Mouse (Mus musculus) embryonic facial prominence, embryonic 15.5 days (tissue): ENCODE measurements around the gene Megf6. TPM values are rescaled to one million over a fixed set of nuclear protein-coding genes. Genes with fewer than 3 reads are reported as not detected.

Source experiments
- ATAC-seq: fragments of 200-750 bp; cut with Nextera tagmentation; 2 replicates; pipeline ENCODE4 v1.8.0; 2017; ENCODE audit warnings: low read depth, moderate TSS enrichment; ENCODE audit not compliant: insufficient number of reproducible peaks, low FRiP score, low TSS enrichment
- H3K27ac ChIP-seq: fragments of 300-500 bp; sonication (generic); replicated peaks from 2 replicates; pipeline ENCODE4 v1.5.1; 2015; ENCODE audit warnings: mild to moderate bottlenecking, inconsistent platforms
- H3K27me3 ChIP-seq: fragments of 300-500 bp; sonication (generic); 2 replicates; pipeline ENCODE4 v1.6.1; 2015; ENCODE audit warnings: inconsistent platforms
- H3K36me3 ChIP-seq: fragments of 300-500 bp; sonication (generic); 2 replicates; pipeline ENCODE4 v1.6.1; 2015; ENCODE audit warnings: mild to moderate bottlenecking, inconsistent platforms
- H3K4me1 ChIP-seq: fragments of 300-500 bp; sonication (generic); 2 replicates; pipeline ENCODE4 v1.6.1; 2015; ENCODE audit warnings: inconsistent platforms
- H3K4me2 ChIP-seq: fragments of 300-500 bp; sonication (generic); replicated peaks from 2 replicates; pipeline ENCODE4 v1.6.1; 2015; ENCODE audit warnings: mild to moderate bottlenecking, inconsistent platforms
- H3K4me3 ChIP-seq: fragments of 300-500 bp; sonication (generic); replicated peaks from 2 replicates; pipeline ENCODE4 v1.5.1; 2015; ENCODE audit warnings: mild to moderate bottlenecking, inconsistent platforms
- H3K9ac ChIP-seq: fragments of 300-500 bp; sonication (generic); 2 replicates; pipeline ENCODE4 v1.6.1; 2015; ENCODE audit warnings: inconsistent platforms
- H3K9me3 ChIP-seq: fragments of 300-500 bp; sonication (generic); replicated peaks from 2 replicates; pipeline ENCODE4 v1.6.1; 2016; ENCODE audit warnings: inconsistent platforms
- WGBS: fragments of 180-500 bp; shearing (Covaris S2); methylation state at CpG from one replicate; pipeline ENCODE4 v1.1.7; 2015; 5-methylcytosine and 5-hydroxymethylcytosine counted together
- polyA plus RNA-seq: library from polyadenylated mRNA; unstranded; fragments of >200 nt; fragmentation: Nextera tagmentation; extraction: Ambion mirVana; gene quantifications from 2 replicates; pipeline ENCODE4 v1.2.1, GENCODE M21; 2015

The Megf6 gene
- 146 and 154 TPM in 2 replicates for polyA plus RNA-seq

DNA sequence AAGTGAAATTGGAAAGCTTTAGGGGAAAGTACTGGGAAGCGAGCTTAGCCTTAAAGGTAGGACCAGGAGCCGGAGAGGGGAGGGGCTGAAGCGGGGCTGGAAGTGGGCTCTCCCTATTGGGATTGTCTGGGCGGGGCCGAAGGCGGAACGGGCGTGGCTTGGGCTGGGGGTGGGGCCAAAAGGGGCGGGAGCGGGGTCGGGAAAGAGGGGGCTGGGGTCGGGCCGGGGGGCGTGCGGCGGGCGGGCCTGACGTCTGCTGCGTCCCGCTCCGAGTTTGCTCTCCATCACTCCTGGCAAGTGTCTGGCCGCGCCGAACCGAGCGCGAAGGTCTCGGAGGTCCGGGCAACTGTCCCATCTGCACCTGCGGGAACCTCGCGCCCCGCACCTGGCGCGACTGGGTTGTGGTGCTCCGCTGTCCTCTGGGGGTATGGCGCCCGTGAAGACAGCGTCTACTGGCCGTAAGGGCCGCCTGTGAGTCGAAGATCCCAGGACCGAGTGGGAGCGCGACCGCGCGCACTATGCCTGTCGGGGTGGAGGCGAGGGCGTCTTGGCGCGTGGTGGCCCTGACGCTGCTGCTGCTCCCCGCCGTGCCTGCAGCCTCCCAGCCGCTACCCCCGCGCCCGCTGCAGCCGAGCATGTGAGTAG lies at the start of gene Megf6:
Gene Megf6 (plus strand): TSS at position 225 of the 645 bp plus-strand sequence.
- Histone ChIP-seq H3K36me3 (no peaks in the 10 kb centered on the region), H3K4me3 (peak within 1 kb of the TSS; percentile 67), H3K9me3 (no peaks in the 10 kb centered on the region), H3K27ac (peak within 1 kb of the TSS; percentile 44), H3K4me1 (peaks cover 46% of the 10 kb centered on the region), H3K27me3 (peaks cover 19% of the 10 kb centered on the region), H3K9ac (peak within 1 kb of the TSS; percentile 39), H3K4me2 (peak within 1 kb of the TSS; percentile 98)
- under 1% methylated on average over 56 of the region's 61 CpGs for WGBS
- ATAC-seq, result peak; percentile 83

- H3K4me3 ChIP-seq, result no peak overlapping the region
- no peaks in the 10 kb centered on the region for H3K9me3 ChIP-seq
- ATAC-seq, result no peak
- no peaks in the 10 kb centered on the region for H3K36me3 ChIP-seq
- 73% methylated on average over 11 of the region's 11 CpGs for WGBS
- no peak overlapping the region for H3K4me2 ChIP-seq
- no peaks in the 10 kb centered on the region for H3K4me1 ChIP-seq
- H3K27me3 ChIP-seq, result no peaks in the 10 kb centered on the region
- no peak overlapping the region for H3K27ac ChIP-seq
- no peak overlapping the region for H3K9ac ChIP-seq
Observed at GRCm38 (mm10) chr4:154121800-154122199, 48.7 kb upstream of the Megf6 start.

- Histone ChIP-seq H3K4me3 (no peak overlapping the region), H3K36me3 (no peaks in the 10 kb centered on the region), H3K27me3 (no peaks in the 10 kb centered on the region; the same call in 1 of the 2 replicates), H3K4me2 (no peak overlapping the region), H3K4me1 (no peaks in the 10 kb centered on the region), H3K9ac (no peak overlapping the region), H3K9me3 (no peaks in the 10 kb centered on the region), H3K27ac (no peak overlapping the region)
- WGBS, result 68% methylated on average over 7 of the region's 7 CpGs
- peak; percentile 49; the same call in 1 of the 2 replicates for ATAC-seq
Observed at GRCm38 (mm10) chr4:154122374-154122773, 48.2 kb upstream of the Megf6 start.

GRCm38 (mm10) chr4:154123553-154123952 lies 47.0 kb upstream of the Megf6 start:
- H3K4me3 ChIP-seq, result no peak overlapping the region
- no peaks in the 10 kb centered on the region for H3K9me3 ChIP-seq
- WGBS, result 67% methylated on average over 6 of the region's 6 CpGs
- H3K27ac ChIP-seq, result no peak overlapping the region
- H3K36me3 ChIP-seq, result no peaks in the 10 kb centered on the region
- no peak overlapping the region for H3K9ac ChIP-seq
- no peak overlapping the region for H3K4me2 ChIP-seq
- peaks cover 5% of the 10 kb centered on the region; the same call in 1 of the 2 replicates for H3K27me3 ChIP-seq
- no peaks in the 10 kb centered on the region for H3K4me1 ChIP-seq
- no peak for ATAC-seq

GRCm38 (mm10) chr4:154125202-154125601 lies 45.3 kb upstream of the Megf6 start:
- no peak for ATAC-seq
- no peaks in the 10 kb centered on the region for H3K4me1 ChIP-seq
- no peak overlapping the region for H3K27ac ChIP-seq
- H3K9ac ChIP-seq, result no peak overlapping the region
- 64% methylated on average over 5 of the region's 5 CpGs for WGBS
- no peaks in the 10 kb centered on the region for H3K9me3 ChIP-seq
- H3K4me2 ChIP-seq, result no peak overlapping the region
- H3K27me3 ChIP-seq, result peaks cover 5% of the 10 kb centered on the region; the same call in 1 of the 2 replicates
- no peaks in the 10 kb centered on the region for H3K36me3 ChIP-seq
- H3K4me3 ChIP-seq, result no peak overlapping the region

- Histone ChIP-seq H3K27ac (no peak overlapping the region), H3K4me1 (no peaks in the 10 kb centered on the region), H3K9ac (no peak overlapping the region), H3K4me3 (no peak overlapping the region), H3K9me3 (no peaks in the 10 kb centered on the region), H3K36me3 (no peaks in the 10 kb centered on the region), H3K27me3 (peaks cover 5% of the 10 kb centered on the region; the same call in 1 of the 2 replicates), H3K4me2 (no peak overlapping the region)
- ATAC-seq, result no peak
- 58% methylated on average over 3 of the region's 3 CpGs for WGBS
Observed at GRCm38 (mm10) chr4:154127273-154127672, 43.3 kb upstream of the Megf6 start.

DNA sequence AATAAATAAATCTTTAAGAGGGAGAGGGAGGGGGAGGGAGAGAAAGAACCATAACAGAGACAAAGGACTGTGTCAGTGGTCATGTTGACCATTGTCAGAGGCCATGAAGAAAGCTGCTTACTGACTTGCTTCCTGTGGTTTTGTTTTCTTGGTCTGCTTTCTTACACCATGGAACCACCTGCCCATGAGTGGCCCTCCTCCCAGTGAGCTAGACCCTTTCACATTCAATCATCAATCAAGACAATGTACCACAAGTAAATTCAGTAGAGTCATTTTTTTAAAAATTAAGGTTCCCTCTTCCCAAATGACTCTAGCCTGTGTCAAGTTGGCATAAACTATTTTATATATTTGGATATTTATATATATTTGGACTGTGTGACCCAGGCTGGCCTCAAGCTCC lies 40.6 kb upstream of the Megf6 start:
- H3K27ac ChIP-seq, result no peak overlapping the region
- peaks cover 18% of the 10 kb centered on the region for H3K27me3 ChIP-seq
- H3K4me3 ChIP-seq, result no peak overlapping the region
- H3K9me3 ChIP-seq, result no peaks in the 10 kb centered on the region
- ATAC-seq, result no peak
- H3K4me1 ChIP-seq, result no peaks in the 10 kb centered on the region
- no peak overlapping the region for H3K4me2 ChIP-seq
- no peak overlapping the region for H3K9ac ChIP-seq
- no peaks in the 10 kb centered on the region for H3K36me3 ChIP-seq

- no peak overlapping the region for H3K4me2 ChIP-seq
- no peaks in the 10 kb centered on the region for H3K9me3 ChIP-seq
- no peaks in the 10 kb centered on the region for H3K4me1 ChIP-seq
- WGBS, result 73% methylated on average over 4 of the region's 4 CpGs
- H3K9ac ChIP-seq, result no peak overlapping the region
- no peaks in the 10 kb centered on the region for H3K36me3 ChIP-seq
- no peak overlapping the region for H3K27ac ChIP-seq
- H3K27me3 ChIP-seq, result peaks cover 29% of the 10 kb centered on the region
- no peak overlapping the region for H3K4me3 ChIP-seq
- ATAC-seq, result no peak
Observed at GRCm38 (mm10) chr4:154131894-154132293, 38.6 kb upstream of the Megf6 start.

DNA sequence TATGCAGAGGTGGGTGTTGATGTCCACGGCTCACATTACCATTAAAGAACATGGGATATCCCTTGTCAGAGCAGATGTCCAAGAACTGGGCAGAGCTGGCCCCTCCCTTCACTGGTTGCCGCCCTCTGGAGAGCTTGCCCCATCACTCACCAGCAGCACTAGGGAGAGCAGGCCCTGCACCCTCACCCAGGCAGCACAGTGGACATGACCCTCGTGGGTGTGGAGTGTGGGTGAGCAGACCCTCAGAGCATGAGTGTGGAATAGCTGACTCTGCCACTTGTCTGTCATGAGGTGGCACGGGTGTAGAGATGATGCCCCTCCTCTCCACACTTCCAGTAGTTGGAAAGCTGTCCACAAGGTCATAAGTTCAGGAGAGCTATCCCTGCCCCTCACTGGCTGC lies 35.7 kb upstream of the Megf6 start:
- H3K9ac ChIP-seq, result no peak overlapping the region
- ATAC-seq, result no peak; the same call in 1 of the 2 replicates
- 52% methylated on average over 4 of the region's 4 CpGs for WGBS
- no peak overlapping the region for H3K4me3 ChIP-seq
- H3K4me1 ChIP-seq, result peaks cover 8% of the 10 kb centered on the region
- no peak overlapping the region for H3K27ac ChIP-seq
- H3K36me3 ChIP-seq, result no peaks in the 10 kb centered on the region
- peaks cover 53% of the 10 kb centered on the region for H3K27me3 ChIP-seq
- no peak overlapping the region for H3K4me2 ChIP-seq
- H3K9me3 ChIP-seq, result no peaks in the 10 kb centered on the region

- Histone ChIP-seq H3K27ac (no peak overlapping the region), H3K9me3 (no peaks in the 10 kb centered on the region), H3K4me2 (no peak overlapping the region), H3K27me3 (peaks cover 75% of the 10 kb centered on the region), H3K4me3 (no peak overlapping the region), H3K36me3 (no peaks in the 10 kb centered on the region), H3K9ac (no peak overlapping the region), H3K4me1 (peaks cover 28% of the 10 kb centered on the region)
- 52% methylated on average over 5 of the region's 5 CpGs for WGBS
- no peak for ATAC-seq
Observed at GRCm38 (mm10) chr4:154137139-154137538, 33.4 kb upstream of the Megf6 start.

DNA sequence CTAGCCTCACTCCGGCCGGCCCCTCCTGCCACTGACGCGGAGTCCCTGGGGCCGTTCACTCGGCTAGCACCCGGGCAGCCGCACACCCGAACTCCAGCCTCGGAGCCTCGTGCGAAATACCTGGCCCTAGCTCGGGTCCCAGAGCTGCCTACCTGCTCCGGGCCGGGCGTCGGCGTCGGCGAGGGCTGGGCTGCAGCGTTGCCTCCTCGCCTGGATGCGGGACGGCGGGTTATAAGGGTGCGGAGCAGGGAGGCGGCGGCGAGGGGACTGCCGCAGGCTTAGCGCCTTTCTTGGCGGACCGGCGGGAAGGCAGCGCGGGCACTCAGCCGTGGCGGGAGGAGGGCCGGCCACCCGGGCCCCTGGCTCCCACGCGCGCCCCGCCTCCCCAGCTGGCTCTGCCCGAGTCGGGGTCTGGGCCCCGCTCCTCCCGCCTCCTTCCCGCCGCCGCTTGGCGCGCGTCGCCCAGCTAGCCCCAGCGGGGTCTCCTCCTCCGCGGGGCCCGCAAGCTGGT lies 30.8 kb upstream of the Megf6 start:
- Histone ChIP-seq H3K4me1 (peaks cover 39% of the 10 kb centered on the region), H3K27me3 (peaks cover 64% of the 10 kb centered on the region)
- no peak for ATAC-seq

GRCm38 (mm10) chr4:154140182-154140212 lies 30.5 kb upstream of the Megf6 start, which contains the start of gene Trp73:
Gene Trp73 (minus strand): TSS chr4:154140208.
- Histone ChIP-seq H3K36me3 (no peaks in the 10 kb centered on the region), H3K4me3 (peak within 1 kb of the TSS; percentile 44), H3K27ac (no peak within 1 kb of the TSS), H3K4me1 (peaks cover 39% of the 10 kb centered on the region), H3K9me3 (no peaks in the 10 kb centered on the region), H3K9ac (peak within 1 kb of the TSS; percentile 18; the same call in 1 of the 2 replicates), H3K27me3 (peaks cover 62% of the 10 kb centered on the region), H3K4me2 (peak within 1 kb of the TSS; percentile 93)
- WGBS, result 0% methylated on average over 4 of the region's 4 CpGs
- ATAC-seq, result no peak

More for the DNA sequence above, 30.8 kb upstream of the Megf6 start:
- no peaks in the 10 kb centered on the region for H3K9me3 ChIP-seq
- H3K4me3 ChIP-seq, result peak overlapping the region; percentile 44
- peak overlapping the region; percentile 93 for H3K4me2 ChIP-seq
- no peaks in the 10 kb centered on the region for H3K36me3 ChIP-seq
- H3K27ac ChIP-seq, result no peak overlapping the region
- WGBS, result under 1% methylated on average over 54 of the region's 59 CpGs
- H3K9ac ChIP-seq, result peak overlapping the region; percentile 18; the same call in 1 of the 2 replicates
